Mouse (Mus musculus): ENCODE results near the gene Dennd1a.

DNA sequence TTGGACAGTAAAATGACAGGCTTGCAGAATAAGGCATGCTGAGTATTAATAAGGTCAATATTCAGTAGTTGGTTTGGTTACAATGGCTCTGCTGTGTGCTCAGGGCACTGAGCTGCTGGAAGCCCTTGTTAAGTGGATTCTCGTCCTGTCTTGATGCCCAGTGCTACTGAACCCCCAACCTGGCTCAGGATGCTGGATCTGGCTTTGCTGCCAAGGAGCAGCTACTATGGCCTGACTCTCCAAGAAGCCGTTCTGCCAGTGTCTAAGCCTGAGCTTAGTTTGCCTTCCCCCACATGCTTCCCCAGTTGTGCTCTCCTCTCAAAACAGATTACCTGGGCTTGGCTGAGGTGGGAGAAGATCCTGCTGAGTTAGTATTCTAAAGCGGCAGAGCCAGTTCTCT lies 25.7 kb upstream of the Dennd1a start:
- TF ChIP-seq CTCF (IDR thresholded peaks at IDR 0.05; ENCODE audit: extremely low read depth, insufficient read depth, low read length) (no peak), POLR2A (IDR thresholded peaks at IDR 0.05; ENCODE audit: extremely low read depth, insufficient read depth, low read length) (no peak)
